Mouse (Mus musculus) midbrain, embryonic 14.5 days (tissue): ENCODE data around the gene Dnpep. TPM values are rescaled to one million over a fixed set of nuclear protein-coding genes. Genes with fewer than 3 reads are reported as not detected.

Experiments
- ATAC-seq: fragments of 200-750 bp; cut with Nextera tagmentation; 2 replicates; pipeline ENCODE4 v1.8.0; 2017; ENCODE audit warnings: moderate number of reproducible peaks, moderate library complexity; ENCODE audit not compliant: low FRiP score, low TSS enrichment
- DNase-seq: peaks from one replicate; pipeline ENCODE4 v3.0.0-alpha.2; 2015
- H3K27ac ChIP-seq: fragments of 300-500 bp; sonication (generic); replicated peaks from 2 replicates; pipeline ENCODE4 v1.5.1; 2014; ENCODE audit warnings: mild to moderate bottlenecking, low read depth, low read length, moderate library complexity
- H3K27me3 ChIP-seq: fragments of 300-500 bp; sonication (generic); 2 replicates; pipeline ENCODE4 v1.6.1; 2014; ENCODE audit warnings: low read length, control low read depth, mixed read lengths; ENCODE audit not compliant: control insufficient read depth, insufficient read depth
- H3K36me3 ChIP-seq: fragments of 300-500 bp; sonication (generic); 2 replicates; pipeline ENCODE4 v1.6.1; 2014; ENCODE audit warnings: low read length, control low read depth; ENCODE audit not compliant: control insufficient read depth, insufficient read depth
- H3K4me1 ChIP-seq: fragments of 300-500 bp; sonication (generic); 2 replicates; pipeline ENCODE4 v1.6.1; 2014; ENCODE audit warnings: mild to moderate bottlenecking, antibody characterized with exemption, low read length, control low read depth; ENCODE audit not compliant: control insufficient read depth, insufficient read depth
- H3K4me2 ChIP-seq: fragments of 300-500 bp; sonication (generic); 2 replicates; pipeline ENCODE4 v1.6.1; 2014; ENCODE audit warnings: mild to moderate bottlenecking, low read length, moderate library complexity
- H3K4me3 ChIP-seq: fragments of 300-500 bp; sonication (generic); replicated peaks from 2 replicates; pipeline ENCODE4 v1.5.1; 2014; ENCODE audit warnings: low read depth, low read length
- H3K9ac ChIP-seq: fragments of 300-500 bp; sonication (generic); replicated peaks from 2 replicates; pipeline ENCODE4 v1.6.1; 2014; ENCODE audit warnings: mild to moderate bottlenecking, low read length, moderate library complexity
- H3K9me3 ChIP-seq: fragments of 300-500 bp; sonication (generic); 2 replicates; pipeline ENCODE4 v1.6.1; 2016; ENCODE audit warnings: low read length, control low read depth, mixed read lengths; ENCODE audit not compliant: control insufficient read depth
- WGBS: fragments of 180-500 bp; shearing (Covaris S2); extraction: QIAGEN DNeasy Blood & Tissue Kit; methylation state at CpG from one replicate; pipeline ENCODE4 v1.1.7; 2014; 5-methylcytosine and 5-hydroxymethylcytosine counted together
- polyA plus RNA-seq: library from polyadenylated mRNA; unstranded; fragments of >200 nt; fragmentation: Nextera tagmentation; extraction: Ambion mirVana; gene quantifications from 2 replicates; pipeline ENCODE4 v1.2.1, GENCODE M21; 2014

Dnpep gene
- polyA plus RNA-seq, 1 experiment from 2014 or later = 146 TPM

DNA sequence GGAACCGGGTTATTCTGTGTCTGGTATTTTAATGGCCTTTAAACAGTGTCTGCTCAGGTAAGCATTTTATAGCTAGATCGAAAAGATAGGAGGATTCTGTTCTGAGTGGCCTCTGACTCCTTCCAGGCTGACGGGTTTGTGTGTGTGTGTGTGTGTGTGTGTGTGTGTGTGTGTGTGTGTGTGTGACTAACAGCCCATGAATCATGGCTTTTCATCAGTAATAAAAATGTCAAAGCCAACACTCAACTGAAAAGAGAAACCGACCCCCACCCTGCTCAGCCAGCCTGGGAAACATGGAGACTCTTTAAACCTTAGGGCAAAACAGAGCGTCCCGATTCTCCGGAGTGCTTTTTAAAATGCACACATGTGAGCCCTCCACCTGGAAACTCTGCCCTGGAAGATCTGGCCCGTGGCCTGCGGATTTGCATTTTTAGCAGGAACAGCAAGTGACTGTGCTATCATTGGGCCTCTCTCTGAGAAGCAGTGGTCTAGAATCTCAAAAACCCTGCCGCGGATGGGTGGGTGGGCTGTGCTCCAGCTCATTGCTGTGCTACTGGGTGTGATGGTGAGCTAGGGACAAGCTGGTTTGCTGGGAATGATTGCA lies 20.4 kb upstream of the Dnpep start:
- Histone ChIP-seq H3K27ac (peak overlapping the region; percentile 71), H3K9me3 (no peaks in the 10 kb centered on the region), H3K4me2 (no peak overlapping the region), H3K36me3 (no peaks in the 10 kb centered on the region), H3K4me1 (peaks cover 31% of the 10 kb centered on the region), H3K9ac (no peak overlapping the region; the same call in 1 of the 2 replicates), H3K4me3 (no peak overlapping the region), H3K27me3 (no peaks in the 10 kb centered on the region)
- 15% methylated on average over 11 of the region's 11 CpGs for WGBS
- ATAC-seq = peak; percentile 44; the same call in 1 of the 2 replicates
- DNase-seq = peak; percentile 71

DNA sequence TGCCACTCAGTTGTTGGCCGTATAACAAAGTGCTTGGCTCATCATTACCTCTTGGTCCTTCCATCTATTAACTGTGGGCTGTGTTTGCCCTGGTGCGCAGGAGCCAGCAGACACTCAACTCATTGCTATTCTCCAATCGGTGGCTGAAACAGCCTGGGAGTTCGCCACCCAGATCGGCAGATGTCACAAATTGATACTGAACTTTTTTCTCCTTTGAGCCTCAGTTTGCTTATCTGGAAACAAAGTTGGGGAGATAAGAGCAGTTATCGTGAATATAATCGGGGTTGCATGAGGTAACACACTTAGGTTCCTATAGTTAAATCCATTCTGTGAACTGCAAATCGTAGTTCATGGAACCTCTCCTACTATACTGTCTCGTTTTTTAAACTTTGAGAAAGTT lies 19.3 kb upstream of the Dnpep start:
- no peaks in the 10 kb centered on the region for H3K27me3 ChIP-seq
- peaks cover 31% of the 10 kb centered on the region for H3K4me1 ChIP-seq
- H3K4me2 ChIP-seq = no peak overlapping the region
- no peak overlapping the region for H3K27ac ChIP-seq
- no peak for ATAC-seq
- no peak overlapping the region for H3K4me3 ChIP-seq
- no peaks in the 10 kb centered on the region for H3K9me3 ChIP-seq
- WGBS = 88% methylated on average over 9 of the region's 9 CpGs
- no peak overlapping the region for H3K9ac ChIP-seq
- no peak for DNase-seq
- H3K36me3 ChIP-seq = no peaks in the 10 kb centered on the region

DNA sequence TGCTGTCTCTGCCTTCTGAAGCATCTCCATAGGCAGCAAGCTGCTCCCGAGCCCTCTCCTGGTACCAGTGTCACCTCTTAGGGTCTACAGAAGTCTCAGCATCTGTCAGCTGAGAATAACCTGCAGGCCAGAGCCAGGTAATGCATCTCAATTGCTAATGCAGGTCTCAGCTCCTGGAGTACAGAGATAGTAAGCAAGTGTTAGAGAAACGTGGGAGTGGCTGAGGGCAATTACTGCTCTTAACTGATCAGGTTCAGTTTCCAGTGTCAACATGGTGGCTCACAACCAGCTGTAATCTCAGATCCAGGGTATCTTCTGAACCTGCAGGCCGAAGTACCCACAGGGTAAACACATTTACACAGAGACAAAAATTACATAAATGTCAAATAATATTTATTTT lies 18.7 kb upstream of the Dnpep start:
- ATAC-seq = no peak
- WGBS = 82% methylated on average over 3 of the region's 3 CpGs
- Histone ChIP-seq H3K4me1 (peaks cover 29% of the 10 kb centered on the region), H3K4me2 (no peak overlapping the region), H3K27ac (no peak overlapping the region), H3K27me3 (no peaks in the 10 kb centered on the region), H3K4me3 (no peak overlapping the region), H3K36me3 (no peaks in the 10 kb centered on the region), H3K9ac (no peak overlapping the region), H3K9me3 (no peaks in the 10 kb centered on the region)
- DNase-seq = no peak

DNA sequence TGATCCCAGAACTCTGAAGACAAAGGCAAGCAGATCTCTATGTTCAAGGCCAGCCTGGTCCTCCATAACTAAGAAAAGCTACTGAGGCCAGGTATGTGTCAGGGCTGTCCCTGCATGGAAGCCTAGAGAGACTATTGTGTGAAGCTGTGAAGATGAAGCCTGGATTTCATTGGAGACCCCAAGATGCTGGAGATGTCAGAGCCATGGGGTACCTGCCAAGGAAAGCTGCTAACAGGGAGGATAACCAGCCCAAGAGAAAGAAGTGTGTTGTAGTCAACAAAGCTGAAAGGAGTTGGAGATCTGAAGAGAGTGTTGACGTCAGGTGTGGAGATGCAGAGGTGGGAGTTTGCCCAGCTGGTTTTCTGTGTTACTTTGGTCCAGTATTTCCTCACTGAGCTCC lies 13.5 kb upstream of the Dnpep start:
- Histone ChIP-seq H3K4me1 (no peaks in the 10 kb centered on the region), H3K9ac (no peak overlapping the region), H3K27me3 (no peaks in the 10 kb centered on the region), H3K27ac (no peak overlapping the region), H3K4me3 (no peak overlapping the region), H3K9me3 (no peaks in the 10 kb centered on the region), H3K36me3 (no peaks in the 10 kb centered on the region), H3K4me2 (no peak overlapping the region)
- no peak for ATAC-seq
- no peak for DNase-seq
- 72% methylated on average over 1 of the region's 1 CpGs for WGBS

DNA sequence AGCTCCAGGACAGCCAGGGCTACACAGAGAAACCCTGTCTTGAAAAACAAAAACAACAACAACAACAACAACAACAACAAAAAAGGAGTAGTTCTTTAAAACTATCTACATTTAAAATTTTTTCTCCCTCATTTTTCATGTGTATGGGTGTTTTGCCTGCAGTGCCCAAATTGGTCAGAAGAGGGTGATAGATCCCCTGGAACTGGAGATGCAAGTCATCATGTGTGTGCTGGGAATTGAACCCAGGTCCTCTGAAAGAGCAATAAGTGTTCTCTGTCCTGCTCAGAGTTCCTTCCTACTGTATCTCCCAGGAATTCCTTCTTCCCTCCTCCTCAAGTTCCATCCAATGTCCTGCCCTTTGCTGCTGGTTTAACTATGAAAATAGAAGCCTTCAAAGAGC lies 9.7 kb upstream of the Dnpep start:
- Histone ChIP-seq H3K27me3 (no peaks in the 10 kb centered on the region), H3K36me3 (no peaks in the 10 kb centered on the region), H3K27ac (no peak overlapping the region), H3K4me3 (no peak overlapping the region), H3K4me2 (no peak overlapping the region), H3K9me3 (no peaks in the 10 kb centered on the region), H3K4me1 (no peaks in the 10 kb centered on the region), H3K9ac (no peak overlapping the region)
- no peak for ATAC-seq
- DNase-seq = no peak

DNA sequence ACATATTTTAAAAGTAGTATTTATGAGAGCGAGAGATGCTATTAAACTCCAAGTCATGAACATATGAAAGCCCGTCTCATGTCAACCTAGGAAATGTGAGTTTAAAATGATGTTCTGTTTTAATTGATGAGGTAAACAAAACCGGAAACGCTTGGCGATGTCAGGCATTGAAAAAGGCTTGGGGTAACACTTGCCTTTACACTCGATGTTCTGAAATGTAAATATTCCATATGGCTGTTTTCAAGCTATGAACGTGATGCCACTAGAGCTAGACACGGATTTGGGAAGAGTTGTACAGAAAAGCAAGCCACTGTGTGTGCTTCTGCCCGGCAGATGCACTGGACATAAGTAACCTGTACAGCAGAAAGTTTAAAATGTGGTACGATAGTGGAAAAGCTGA lies 1.4 kb upstream of the Dnpep start:
- Histone ChIP-seq H3K4me3 (no peak overlapping the region), H3K4me1 (peaks cover 6% of the 10 kb centered on the region; the same call in 1 of the 2 replicates), H3K9ac (no peak overlapping the region), H3K4me2 (no peak overlapping the region), H3K9me3 (no peaks in the 10 kb centered on the region), H3K27me3 (no peaks in the 10 kb centered on the region), H3K27ac (no peak overlapping the region), H3K36me3 (peaks cover 13% of the 10 kb centered on the region)
- WGBS = 95% methylated on average over 10 of the region's 10 CpGs
- DNase-seq = no peak
- ATAC-seq = no peak

- H3K27me3 ChIP-seq = no peaks in the 10 kb centered on the region
- H3K4me3 ChIP-seq = no peak overlapping the region
- ATAC-seq = no peak
- H3K9ac ChIP-seq = no peak overlapping the region
- H3K4me2 ChIP-seq = no peak overlapping the region
- 92% methylated on average over 4 of the region's 4 CpGs for WGBS
- H3K9me3 ChIP-seq = no peaks in the 10 kb centered on the region
- peaks cover 17% of the 10 kb centered on the region for H3K36me3 ChIP-seq
- no peak overlapping the region for H3K27ac ChIP-seq
- H3K4me1 ChIP-seq = peaks cover 6% of the 10 kb centered on the region; the same call in 1 of the 2 replicates
- no peak for DNase-seq
Measured at GRCm38 (mm10) chr1:75318736-75319135, 946 bp upstream of the Dnpep start.

GRCm38 (mm10) chr1:75318301-75318700 lies 511 bp upstream of the Dnpep start:
- Histone ChIP-seq H3K9ac (no peak overlapping the region), H3K27ac (peak overlapping the region; percentile 60), H3K4me3 (peak overlapping the region; percentile 16; the same call in 1 of the 2 replicates), H3K27me3 (no peaks in the 10 kb centered on the region), H3K9me3 (no peaks in the 10 kb centered on the region), H3K36me3 (peaks cover 21% of the 10 kb centered on the region), H3K4me2 (peak overlapping the region; percentile 39), H3K4me1 (peaks cover 6% of the 10 kb centered on the region; the same call in 1 of the 2 replicates)
- DNase-seq (no peak), ATAC-seq (no peak)
- WGBS = 66% methylated on average over 3 of the region's 3 CpGs

GRCm38 (mm10) chr1:75316861-75317240 lies 939 bp downstream of the Dnpep start:
- Histone ChIP-seq H3K4me2 (peak overlapping the region; percentile 80), H3K4me3 (peak overlapping the region; percentile 72), H3K27me3 (no peaks in the 10 kb centered on the region), H3K27ac (peak overlapping the region; percentile 85), H3K9ac (peak overlapping the region; percentile 74), H3K4me1 (peaks cover 6% of the 10 kb centered on the region; the same call in 1 of the 2 replicates), H3K36me3 (peaks cover 36% of the 10 kb centered on the region), H3K9me3 (no peaks in the 10 kb centered on the region)
- ATAC-seq (peak; percentile 44), DNase-seq (peak; percentile 86)
- WGBS = under 1% methylated on average over 20 of the region's 20 CpGs
